Comparison of ENCODE assay signal across 22 mouse cellular contexts in the genomic region with DNA sequence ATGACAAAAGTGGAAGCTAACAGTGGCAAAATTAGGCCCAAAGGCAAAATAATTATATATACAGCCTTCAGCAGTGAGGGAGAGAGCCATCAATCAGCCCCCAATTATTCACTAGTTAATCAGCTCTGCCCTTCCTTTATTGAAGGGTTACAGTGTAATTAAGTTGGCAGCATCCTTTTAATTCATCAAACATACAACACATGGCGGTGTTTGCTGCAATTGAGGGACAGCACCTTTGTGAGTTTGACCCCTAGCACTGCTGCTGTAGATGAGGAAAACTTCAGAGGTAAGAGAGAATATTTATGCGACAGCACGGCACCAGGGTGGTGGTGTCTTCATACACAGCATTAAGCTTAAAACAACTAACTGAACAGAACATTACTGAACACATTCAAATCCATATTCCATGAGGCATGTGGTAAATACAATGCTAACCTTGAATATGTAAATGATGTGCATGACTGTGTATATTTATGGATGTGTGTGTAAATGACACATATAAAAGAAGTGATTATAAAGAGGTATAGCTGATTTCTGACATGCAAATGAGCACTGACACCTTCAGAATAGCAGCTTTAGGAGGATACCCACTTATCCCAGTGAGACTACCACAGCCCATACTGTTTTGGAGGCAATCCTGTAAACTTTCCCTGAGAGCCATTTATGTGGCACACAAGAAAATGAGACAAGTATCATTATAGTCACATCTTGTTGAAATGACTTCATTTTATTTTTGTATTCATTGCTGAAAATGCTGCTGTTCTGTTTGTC.
DNase-seq lines count a peak whose midpoint lies in the region; ATAC-seq and TF ChIP-seq lines count a peak whose summit lies in the region.
"Had no signal": no experiment of that assay in that cellular context is flagged by ENCODE, and none has a peak within 500 bp of the region (broad histone marks: within the 10 kb centered on the region; RNA-seq: fewer than 3 reads in every experiment).

No protein-coding gene starts in this region.

- no peak for DNase-seq in hindbrain, postnatal 0 days (ENCODE audit: low spot score)
- peak; percentile 72 for DNase-seq in brain, embryonic 14.5 days (ENCODE audit: low read depth)
- DNase-seq in right cerebral cortex, postnatal 10 days (ENCODE audit: low spot score in 2 of 2): no peak
- no peak for DNase-seq in yolk sac, embryonic 10.5 days (ENCODE audit: low spot score)
- DNase-seq: adrenal gland, postnatal 14 days; cerebellum, adult 8-10 months; heart, adult 11 months; kidney, adult 8-10 months; kidney, postnatal 10 days; lung, adult 2 months; lung, postnatal 14 days; right cerebral cortex, postnatal 25 days; spleen, adult 18-20 months had no signal

- H3K27me3 ChIP-seq in hindbrain, embryonic 12.5 days: no peaks in the 10 kb centered on the region
- no peaks in the 10 kb centered on the region for H3K27me3 ChIP-seq in hindbrain, postnatal 0 days (ENCODE audit: insufficient read depth, low read length)
- H3K27me3 ChIP-seq in forebrain, embryonic 15.5 days: no peaks in the 10 kb centered on the region
- no peaks in the 10 kb centered on the region for H3K27me3 ChIP-seq in midbrain, embryonic 15.5 days (replicated peaks)
- H3K27me3 ChIP-seq: hindbrain, embryonic 15.5 days; intestine, embryonic 15.5 days; limb, embryonic 13.5 days; liver, embryonic 12.5 days had no signal

- H3K4me3 ChIP-seq in hindbrain, embryonic 12.5 days: no peak overlapping the region
- H3K4me3 ChIP-seq in hindbrain, postnatal 0 days (ENCODE audit: low read length): no peak overlapping the region
- no peak overlapping the region for H3K4me3 ChIP-seq in forebrain, embryonic 15.5 days
- H3K4me3 ChIP-seq in midbrain, embryonic 15.5 days: no peak overlapping the region
- H3K4me3 ChIP-seq: hindbrain, embryonic 15.5 days; intestine, embryonic 15.5 days; limb, embryonic 13.5 days; liver, embryonic 12.5 days had no signal

- WGBS in hindbrain, embryonic 12.5 days: 43% methylated on average over 3 of the region's 3 CpGs
- WGBS in hindbrain, postnatal 0 days: 51% methylated on average over 3 of the region's 3 CpGs
- WGBS in forebrain, embryonic 15.5 days: 30% methylated on average over 3 of the region's 3 CpGs
- 35% methylated on average over 3 of the region's 3 CpGs for WGBS in midbrain, embryonic 15.5 days

- TF ChIP-seq POLR2A in brain, embryonic 14.5 days (IDR thresholded peaks at IDR 0.05; ENCODE audit: borderline replicate concordance, extremely low read depth, insufficient read depth, insufficient read length, poor library complexity, severe bottlenecking): no peak

- peak; percentile 82 for ATAC-seq in hindbrain, embryonic 12.5 days (ENCODE audit: low FRiP score)
- no peak for ATAC-seq in hindbrain, postnatal 0 days
- peak; percentile 70 for ATAC-seq in forebrain, embryonic 15.5 days (replicated peaks)
- peak; percentile 50; the same call in 1 of the 2 replicates for ATAC-seq in midbrain, embryonic 15.5 days (replicated peaks)
- ATAC-seq: CD4-positive, CD25-positive, alpha-beta regulatory T cell, adult 4 months; intestine, embryonic 15.5 days; liver, embryonic 12.5 days had no signal

- no peak overlapping the region for H3K4me2 ChIP-seq in hindbrain, embryonic 12.5 days (replicated peaks)
- no peak overlapping the region for H3K4me2 ChIP-seq in hindbrain, postnatal 0 days (ENCODE audit: low read depth, low read length)
- no peak overlapping the region for H3K4me2 ChIP-seq in forebrain, embryonic 15.5 days (replicated peaks)
- no peak overlapping the region for H3K4me2 ChIP-seq in midbrain, embryonic 15.5 days
- H3K4me2 ChIP-seq: heart, embryonic 11.5 days; hindbrain, embryonic 15.5 days; intestine, embryonic 15.5 days; limb, embryonic 13.5 days; liver, embryonic 12.5 days had no signal

- H3K9ac ChIP-seq in hindbrain, embryonic 12.5 days: no peak overlapping the region
- H3K9ac ChIP-seq in hindbrain, postnatal 0 days (replicated peaks; ENCODE audit: low read length): no peak overlapping the region
- H3K9ac ChIP-seq in forebrain, embryonic 15.5 days (replicated peaks): no peak overlapping the region
- no peak overlapping the region for H3K9ac ChIP-seq in midbrain, embryonic 15.5 days
- H3K9ac ChIP-seq: hindbrain, embryonic 15.5 days; intestine, embryonic 15.5 days; limb, embryonic 13.5 days; liver, embryonic 12.5 days had no signal

- TF ChIP-seq CTCF in hindbrain, postnatal 0 days (IDR thresholded peaks at IDR 0.05; ENCODE audit: low read depth): no peak
- no peak for TF ChIP-seq CTCF in brain, embryonic 14.5 days (IDR thresholded peaks at IDR 0.05; ENCODE audit: borderline replicate concordance, extremely low read depth, insufficient read depth, insufficient read length)

- H3K36me3 ChIP-seq in hindbrain, embryonic 12.5 days: no peaks in the 10 kb centered on the region
- H3K36me3 ChIP-seq in hindbrain, postnatal 0 days (ENCODE audit: insufficient read depth, low read length): no peaks in the 10 kb centered on the region
- H3K36me3 ChIP-seq in forebrain, embryonic 15.5 days: no peaks in the 10 kb centered on the region
- H3K36me3 ChIP-seq in midbrain, embryonic 15.5 days (replicated peaks): no peaks in the 10 kb centered on the region
- H3K36me3 ChIP-seq: hindbrain, embryonic 15.5 days; intestine, embryonic 15.5 days; limb, embryonic 13.5 days; liver, embryonic 12.5 days had no signal

- no peak overlapping the region for H3K27ac ChIP-seq in hindbrain, embryonic 12.5 days
- no peak overlapping the region for H3K27ac ChIP-seq in hindbrain, postnatal 0 days
- no peak overlapping the region for H3K27ac ChIP-seq in forebrain, embryonic 15.5 days (replicated peaks)
- no peak overlapping the region for H3K27ac ChIP-seq in midbrain, embryonic 15.5 days
- H3K27ac ChIP-seq: hindbrain, embryonic 15.5 days; intestine, embryonic 15.5 days; limb, embryonic 13.5 days; liver, embryonic 12.5 days had no signal

- H3K9me3 ChIP-seq in hindbrain, embryonic 12.5 days (replicated peaks): no peaks in the 10 kb centered on the region
- no peaks in the 10 kb centered on the region for H3K9me3 ChIP-seq in hindbrain, postnatal 0 days (ENCODE audit: low read length)
- H3K9me3 ChIP-seq in forebrain, embryonic 15.5 days: no peaks in the 10 kb centered on the region
- no peaks in the 10 kb centered on the region for H3K9me3 ChIP-seq in midbrain, embryonic 15.5 days
- H3K9me3 ChIP-seq: hindbrain, embryonic 15.5 days; intestine, embryonic 15.5 days; limb, embryonic 13.5 days; liver, embryonic 12.5 days had no signal

- H3K4me1 ChIP-seq in hindbrain, embryonic 12.5 days: no peaks in the 10 kb centered on the region
- no peaks in the 10 kb centered on the region for H3K4me1 ChIP-seq in hindbrain, postnatal 0 days (ENCODE audit: insufficient read depth, low read length)
- H3K4me1 ChIP-seq in forebrain, embryonic 15.5 days: peaks cover 3% of the 10 kb centered on the region; the same call in 1 of the 2 replicates
- no peaks in the 10 kb centered on the region for H3K4me1 ChIP-seq in midbrain, embryonic 15.5 days
- H3K4me1 ChIP-seq: hindbrain, embryonic 15.5 days; intestine, embryonic 15.5 days; limb, embryonic 13.5 days; liver, embryonic 12.5 days had no signal
